Mouse (Mus musculus) Patski (cell line): ENCODE measurements at regions not wholly inside any gene's neighbourhood (a gene's known extent, or its start where the extent isn't known, plus 50 kb on each side); places are given as distances from the start of the nearest gene placed in this dataset.

Experiments
- ATAC-seq: fragments of 100-300 bp; one replicate; pipeline ENCODE4 v1.8.0; 2021
- CTCF ChIA-PET: fragments of 350-600 bp; sonication (Branson Sonifier 250); formaldehyde crosslinking; loops from one replicate; lab custom pipeline; 2022; ENCODE audit warnings: inconsistent platforms; lab: Charles Lee
- POLR2A ChIA-PET: fragments of 350-600 bp; sonication (Branson Sonifier 250); formaldehyde crosslinking; loops from one replicate; lab custom pipeline; 2022; ENCODE audit warnings: antibody characterized with exemption, inconsistent platforms; lab: Charles Lee
- DNase-seq: peaks from one replicate; pipeline ENCODE4 v3.0.0-alpha.2; 2011; ENCODE audit warnings: low read depth, low spot score
- H3K27me3 ChIP-seq: fragments of 371-371 bp; one replicate; pipeline ENCODE4 v1.5.1; 2021
- CTCF ChIP-seq: fragments of 100-300 bp; IDR thresholded peaks from one replicate; pipeline ENCODE4 v1.5.1; 2021
- in situ Hi-C: fragments of 300-500 bp; cut with MboI; formaldehyde crosslinking; loops from 3 replicates; pipeline ENCODE4 v1.11.1; 2018; ENCODE audit warnings: low pct_unique_long_range_greater_than_20kb, mixed read lengths

DNA sequence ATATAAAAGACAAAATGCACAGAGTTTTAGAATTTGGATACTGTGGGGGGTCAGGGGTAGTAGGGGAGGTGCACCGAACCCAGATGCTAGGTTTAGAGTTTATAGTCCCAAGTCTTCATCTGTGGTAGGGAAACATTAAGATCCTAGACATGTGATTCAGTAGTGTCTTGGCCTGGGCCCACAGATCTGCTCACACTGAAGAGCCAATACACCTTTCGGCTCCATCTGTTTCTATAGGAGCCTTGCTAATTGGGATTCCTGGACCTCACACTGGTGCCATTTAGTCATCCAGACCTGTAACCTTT is 63.7 kb upstream of the Elk3 start:
- DNase-seq = no peak
- no peak for TF ChIP-seq CTCF
- POLR2A ChIA-PET = no interaction called here
- no peak for ATAC-seq
- H3K27me3 ChIP-seq = no peaks in the 10 kb centered on the region
- CTCF ChIA-PET = no interaction called here
- in situ Hi-C loops = no loop called here

DNA sequence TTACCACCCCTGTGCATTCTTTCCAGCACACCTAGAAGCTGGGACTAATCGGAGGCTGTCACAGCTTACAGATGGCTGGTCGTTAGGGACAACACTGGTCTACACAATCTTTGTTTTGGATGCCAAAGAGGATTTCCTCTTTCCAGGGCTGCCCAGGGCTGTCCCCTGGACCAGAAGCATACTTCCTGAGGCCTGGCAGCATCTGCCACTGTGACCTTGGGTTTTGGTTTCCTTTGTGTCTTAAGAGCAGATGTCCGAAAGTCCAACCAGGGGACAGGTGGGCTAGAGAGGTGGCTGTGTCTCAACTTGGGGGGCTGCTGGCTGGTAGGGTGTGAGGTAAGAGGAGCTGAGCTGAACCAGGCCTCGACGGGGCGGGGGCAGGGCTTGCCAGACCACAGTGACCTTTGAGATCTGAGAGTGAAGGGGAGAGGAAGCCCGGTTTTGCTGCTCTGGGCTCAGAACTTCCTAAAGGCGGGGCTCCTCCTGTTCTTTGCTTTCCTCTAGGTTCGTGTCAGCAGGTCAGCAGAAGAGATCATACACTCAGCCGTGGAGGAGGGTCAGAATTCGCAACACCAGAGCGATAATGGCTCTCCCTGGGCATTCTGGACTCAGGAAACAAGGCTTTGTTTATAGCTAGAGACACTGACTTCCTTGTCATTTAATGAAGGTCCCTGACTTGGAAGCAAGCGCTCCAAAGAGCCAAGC is 64.2 kb upstream of the Elk3 start:
- in situ Hi-C loops = no loop called here
- no peak for TF ChIP-seq CTCF
- ATAC-seq (peak; percentile 8), DNase-seq (no peak)
- ChIA-PET CTCF (no interaction called here), POLR2A (no interaction called here)
- H3K27me3 ChIP-seq = no peaks in the 10 kb centered on the region

DNA sequence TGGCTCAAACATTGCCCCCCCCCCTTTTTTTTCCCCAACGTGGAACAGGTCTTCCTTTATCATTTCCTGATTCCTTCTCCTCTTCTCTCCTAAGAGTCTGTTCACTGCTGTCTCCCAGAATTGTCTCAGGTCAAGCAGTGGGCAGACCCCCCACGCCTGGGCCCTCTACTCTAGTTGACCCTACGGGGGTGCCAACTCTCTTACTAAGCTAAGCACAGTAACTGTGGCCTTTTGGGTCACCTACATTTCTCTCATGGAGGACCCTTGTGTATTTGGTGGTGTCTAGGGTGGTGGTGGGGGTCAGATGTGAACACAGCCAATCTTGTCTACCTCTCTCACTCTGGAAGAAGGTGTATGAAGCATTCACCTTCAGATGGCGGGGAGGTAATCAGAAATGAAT is 64.8 kb upstream of the Elk3 start:
- no peak for TF ChIP-seq CTCF
- DNase-seq = no peak
- CTCF ChIA-PET = no interaction called here
- in situ Hi-C loops = no loop called here
- no peak for ATAC-seq
- H3K27me3 ChIP-seq = no peaks in the 10 kb centered on the region
- POLR2A ChIA-PET = no interaction called here

DNA sequence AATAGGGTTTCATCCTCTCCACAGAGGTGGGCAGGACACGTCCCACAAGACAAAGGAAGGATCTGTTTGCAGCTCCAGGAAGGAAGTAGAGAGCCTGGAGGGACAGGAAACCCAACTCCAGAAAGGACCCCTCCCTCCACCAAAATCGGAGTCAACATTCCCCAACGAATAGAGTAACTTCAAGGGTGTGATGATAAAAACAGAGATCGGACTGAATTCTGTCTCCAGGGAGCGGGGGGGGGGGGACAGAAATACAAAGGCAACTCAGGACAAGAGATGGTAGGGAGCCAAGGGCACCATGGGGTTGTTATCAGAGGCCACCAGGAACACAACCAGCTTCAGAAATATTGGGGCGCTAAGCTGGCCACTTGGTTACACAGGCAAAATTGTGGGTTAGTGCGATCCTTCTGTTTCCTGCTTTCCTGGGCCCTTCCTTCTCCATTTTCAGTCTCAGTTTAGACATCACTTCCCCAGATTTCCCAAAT is 65.6 kb upstream of the Elk3 start:
- ATAC-seq = no peak
- in situ Hi-C loops = no loop called here
- TF ChIP-seq CTCF = no peak
- ChIA-PET POLR2A (no interaction called here), CTCF (no interaction called here)
- no peak for DNase-seq
- H3K27me3 ChIP-seq = no peaks in the 10 kb centered on the region

DNA sequence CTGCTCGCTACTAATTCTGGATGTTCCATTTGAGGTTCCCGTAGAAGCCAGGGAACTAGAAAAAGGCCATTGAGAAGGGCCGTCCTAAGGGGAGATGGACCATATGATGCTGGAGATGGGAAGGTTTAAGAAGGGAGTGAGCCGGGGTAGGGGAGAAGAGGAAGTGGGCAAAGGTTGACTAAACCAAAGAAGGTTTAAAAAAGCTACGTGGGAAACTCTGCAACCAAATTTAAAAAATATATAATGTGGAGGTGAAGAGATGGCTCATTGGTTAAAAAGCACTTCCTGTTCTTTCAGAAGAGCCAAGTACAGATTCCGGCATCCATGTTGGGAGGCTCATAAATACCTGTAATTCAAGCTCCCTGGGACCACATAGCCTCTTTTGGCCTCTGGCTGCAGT is 63.9 kb upstream of the Lta4h start:
- TF ChIP-seq CTCF = no peak
- ATAC-seq (no peak), DNase-seq (no peak)
- in situ Hi-C loops = no loop called here
- ChIA-PET CTCF (no interaction called here), POLR2A (no interaction called here)
- no peaks in the 10 kb centered on the region for H3K27me3 ChIP-seq

DNA sequence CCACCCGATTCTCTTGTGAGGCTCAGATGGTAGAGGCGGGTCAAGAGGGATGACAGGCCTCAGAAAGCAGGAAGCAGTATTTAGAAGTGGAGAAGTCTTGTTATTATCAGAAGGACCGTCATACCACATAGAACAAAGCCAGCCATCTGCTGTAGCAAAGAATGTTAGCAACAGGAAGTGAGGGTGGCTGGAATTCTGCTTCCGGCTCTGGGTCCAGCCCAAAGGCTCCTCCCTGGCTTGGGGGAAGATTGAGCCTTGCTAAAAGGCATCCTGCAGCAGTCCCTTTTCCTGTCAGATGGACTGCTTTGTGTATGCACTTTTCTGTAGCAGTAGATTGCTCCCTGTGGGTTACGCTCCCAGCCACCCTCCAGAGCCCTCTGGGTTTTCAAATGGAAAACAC is 61.9 kb upstream of the Lta4h start:
- ATAC-seq (no peak), DNase-seq (no peak)
- ChIA-PET CTCF (no interaction called here), POLR2A (no interaction called here)
- no peak for TF ChIP-seq CTCF
- H3K27me3 ChIP-seq = no peaks in the 10 kb centered on the region
- in situ Hi-C loops = no loop called here

DNA sequence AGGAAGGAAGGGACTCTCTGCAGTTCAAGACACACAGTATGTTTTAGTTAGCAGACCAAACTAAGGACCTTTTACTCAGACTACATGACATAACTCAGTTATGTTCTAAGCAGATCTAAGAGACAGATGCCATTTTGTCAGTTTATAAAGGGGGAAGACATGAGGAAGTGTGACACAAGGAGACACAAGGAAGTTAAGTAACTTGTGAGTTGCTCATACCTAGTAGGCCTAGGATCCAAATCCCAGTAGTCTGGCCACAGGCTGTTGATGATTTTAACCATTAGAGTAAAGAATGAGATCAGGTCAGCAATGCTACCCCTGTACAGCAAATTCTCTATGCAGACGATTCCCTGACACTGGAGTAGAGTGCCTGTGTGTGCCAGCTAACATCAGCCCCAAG is 59.3 kb upstream of the Lta4h start:
- TF ChIP-seq CTCF = no peak
- ChIA-PET CTCF (no interaction called here), POLR2A (no interaction called here)
- in situ Hi-C loops = no loop called here
- ATAC-seq (no peak), DNase-seq (no peak)
- H3K27me3 ChIP-seq = no peaks in the 10 kb centered on the region

DNA sequence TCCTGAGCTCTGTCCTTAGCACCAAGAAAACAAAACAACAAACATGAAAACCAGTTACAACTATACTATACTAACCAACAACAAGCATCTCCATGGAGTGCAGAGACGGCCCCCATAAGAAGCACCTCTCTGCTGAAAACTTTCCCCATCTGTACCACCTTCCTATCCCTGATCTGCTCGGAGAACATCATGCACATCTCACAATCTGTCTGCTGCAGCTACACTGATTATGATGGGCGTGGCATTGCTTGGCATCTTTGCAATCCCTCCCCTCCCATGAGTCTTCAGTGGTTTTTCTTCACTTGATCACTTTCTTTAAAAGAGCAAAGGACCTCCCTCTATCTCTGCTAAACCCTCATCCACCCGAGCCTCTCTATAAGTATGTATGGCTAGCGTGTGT is 55.5 kb upstream of the Lta4h start:
- ATAC-seq (no peak), DNase-seq (no peak)
- no peak for TF ChIP-seq CTCF
- in situ Hi-C loops = no loop called here
- ChIA-PET CTCF (no interaction called here), POLR2A (interaction anchor here (0.5 kb wide), 1 partner anchor 10 kb away, joined by 3 read pairs; no protein-coding TSS in a partner anchor)
- no peaks in the 10 kb centered on the region for H3K27me3 ChIP-seq

DNA sequence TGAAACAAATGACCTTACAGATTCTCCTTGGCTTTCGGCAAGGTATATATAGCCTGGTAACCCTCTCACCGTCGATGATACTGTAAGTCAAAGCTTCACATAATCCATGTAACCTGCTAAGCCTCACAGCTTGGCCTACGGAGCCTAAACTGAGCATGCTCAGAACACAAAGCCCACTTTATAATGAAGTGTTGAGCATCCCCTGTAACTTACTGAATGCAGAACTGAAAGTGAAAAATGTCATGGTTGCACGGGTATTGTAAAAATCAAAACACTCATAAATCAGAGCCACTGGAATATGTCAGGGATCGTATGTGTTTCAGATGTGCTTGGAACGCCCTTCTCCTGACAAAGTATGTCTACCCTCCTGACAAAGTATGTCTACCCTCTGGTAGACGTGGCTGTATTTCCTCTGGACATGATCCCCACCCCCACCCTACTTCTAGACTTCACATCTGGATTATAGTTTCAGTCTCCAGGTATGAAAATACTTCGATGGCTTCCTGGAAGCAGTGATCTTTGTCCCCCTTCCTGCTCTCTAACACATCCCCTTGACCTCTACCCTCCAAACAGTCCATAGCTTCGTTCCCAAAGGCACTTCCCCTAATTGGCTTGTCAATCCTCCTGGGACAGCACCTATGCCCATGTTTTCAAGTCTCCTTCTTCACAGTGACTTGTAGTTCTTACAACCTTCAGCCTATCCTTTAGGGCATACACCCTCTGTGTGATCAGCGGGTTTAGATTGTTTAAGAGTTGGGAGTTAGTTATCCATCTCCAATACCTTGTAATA is 54.5 kb upstream of the Lta4h start:
- in situ Hi-C loops = no loop called here
- ChIA-PET CTCF (no interaction called here), POLR2A (no interaction called here)
- no peak for TF ChIP-seq CTCF
- ATAC-seq = no peak
- no peak for DNase-seq
- H3K27me3 ChIP-seq = no peaks in the 10 kb centered on the region

DNA sequence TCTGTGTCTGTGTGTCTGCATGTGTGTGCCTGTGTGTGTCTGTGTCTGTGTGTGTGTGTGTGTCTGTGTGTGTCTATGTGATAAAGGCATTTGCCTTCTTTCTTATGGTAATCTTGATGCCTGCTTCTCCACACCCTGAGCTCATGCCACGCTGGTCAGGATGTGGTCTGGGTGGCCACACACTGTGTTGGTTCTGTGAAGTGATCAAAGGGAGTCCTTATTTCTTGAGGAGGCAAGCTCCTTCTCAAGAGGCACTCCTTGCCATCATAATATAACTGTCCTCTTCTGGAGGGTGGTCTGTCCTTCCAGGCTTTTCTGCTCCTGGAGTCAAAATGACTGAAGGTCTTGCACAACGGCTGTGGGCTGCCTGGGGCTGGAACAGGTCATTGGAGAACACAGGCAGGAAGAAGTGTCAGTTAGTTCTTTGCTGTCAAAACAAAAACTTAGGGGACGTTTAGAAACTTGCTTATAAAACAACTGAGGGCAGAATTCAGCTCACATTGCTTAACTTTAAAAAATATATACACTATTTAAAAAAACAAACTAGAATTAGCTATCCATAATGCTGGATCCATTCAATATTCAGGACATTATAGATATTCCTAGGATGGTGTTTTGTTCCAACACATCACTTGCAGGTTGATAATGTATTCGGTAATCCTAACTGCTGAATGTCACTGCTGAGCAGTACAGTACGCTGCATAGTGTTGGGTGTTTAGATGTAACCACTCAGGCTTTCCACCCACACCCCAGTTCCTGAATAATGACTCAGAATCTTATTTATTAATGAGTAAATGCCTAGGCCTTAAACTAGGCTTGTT is 50.3 kb upstream of the Lta4h start:
- TF ChIP-seq CTCF = no peak
- ATAC-seq (peak; percentile 57), DNase-seq (no peak)
- in situ Hi-C loops = no loop called here
- ChIA-PET POLR2A (interaction anchor here (1.4 to 1.9 kb wide), 2 partner anchors 13 to 21 kb away, joined by 4 to 5 read pairs; no protein-coding TSS in a partner anchor), CTCF (interaction anchor here (0.7 to 1.6 kb wide), 3 partner anchors 19 to 181 kb away, joined by 3 read pairs; no protein-coding TSS in a partner anchor)
- H3K27me3 ChIP-seq = no peaks in the 10 kb centered on the region
